Mouse (Mus musculus): Measurements from ENCODE around the gene Pde3a.
A peak's percentile ranks its signal among the peaks of the same experiment; 100 is the strongest.
"Not testable (repeated sequence)": the region's sequence is repeated elsewhere in the genome, so short reads cannot be mapped to it uniquely, and the experiment has no call there.

Gene Pde3a

GRCm38 (mm10) chr6:141322961-141323360 lies 73.9 kb downstream of the Pde3a start:
- no peak for DNase-seq (ENCODE audit: extremely low spot score, low read depth, low spot score)

DNA sequence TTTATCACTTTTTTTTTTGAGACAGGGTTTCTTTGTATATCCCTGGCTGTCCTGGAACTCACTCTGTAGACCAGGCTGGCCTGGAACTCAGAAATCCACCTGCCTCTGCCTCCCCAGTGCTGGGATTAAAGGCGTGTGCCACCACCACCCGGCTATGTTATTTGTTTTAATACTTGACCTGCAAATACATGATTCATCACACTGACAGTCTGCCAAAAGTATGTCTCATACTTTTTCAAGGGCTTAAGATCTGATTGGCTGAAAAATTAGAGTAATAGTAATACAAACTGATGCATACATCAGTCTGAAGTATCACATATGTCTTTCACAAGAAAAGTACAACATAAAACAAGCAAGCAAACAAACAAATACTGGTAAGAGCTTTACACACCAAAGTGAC lies 78.1 kb downstream of the Pde3a start:
- DNase-seq (ENCODE audit: extremely low spot score, low read depth, low spot score): not testable (repeated sequence)

DNA sequence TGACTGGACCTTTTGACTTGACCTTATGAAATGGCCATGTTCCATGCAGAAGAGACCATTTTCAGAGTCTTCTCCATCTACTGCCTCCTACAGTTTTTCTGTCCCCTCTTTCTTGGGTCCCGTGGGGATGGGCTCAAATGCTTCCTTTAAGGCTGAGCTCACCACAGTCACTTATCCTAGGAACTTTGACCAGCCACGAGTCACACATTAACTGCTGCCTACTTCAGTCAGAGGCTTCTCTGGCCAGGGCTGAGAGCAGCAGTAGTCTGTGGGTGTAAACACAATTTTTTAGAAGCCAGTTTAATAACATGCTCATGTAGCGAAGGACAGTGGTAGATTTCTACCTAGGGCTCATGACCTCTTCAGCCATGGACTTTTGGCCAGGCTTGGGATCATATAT lies 79.0 kb downstream of the Pde3a start:
- DNase-seq (ENCODE audit: extremely low spot score, low read depth, low spot score): no peak

- no peak for DNase-seq (ENCODE audit: extremely low spot score, low read depth, low spot score)
These were observed 82.4 kb downstream of the Pde3a start for GRCm38 (mm10) chr6:141331464-141331863.

DNA sequence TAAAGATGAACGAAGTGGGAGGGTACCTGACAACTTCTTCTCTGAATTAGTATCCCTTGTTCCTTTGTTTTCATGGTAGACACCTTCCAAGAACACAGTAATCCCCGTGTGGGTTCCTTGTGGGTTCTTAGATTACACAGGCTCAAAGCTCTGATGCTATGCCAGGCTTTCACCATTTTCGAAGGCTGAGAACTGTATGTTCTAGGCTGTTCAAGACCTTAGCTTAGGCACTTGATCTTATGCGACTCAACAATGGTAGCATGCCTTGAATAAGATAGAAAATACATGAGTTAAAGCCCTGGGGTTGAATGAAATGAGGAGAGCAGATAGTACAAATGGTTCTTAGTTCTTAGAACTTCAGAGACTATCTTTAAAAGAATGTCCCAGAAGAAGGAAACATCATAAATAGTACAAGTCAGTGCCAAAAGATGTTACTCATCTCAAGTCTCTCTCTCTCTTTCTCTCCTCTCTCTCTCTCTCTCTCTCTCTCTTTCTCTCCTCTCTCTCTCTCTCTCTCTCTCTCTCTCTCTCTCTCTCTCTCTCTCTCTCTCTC lies 83.6 kb downstream of the Pde3a start:
- no peak for DNase-seq (ENCODE audit: extremely low spot score, low read depth, low spot score)

DNA sequence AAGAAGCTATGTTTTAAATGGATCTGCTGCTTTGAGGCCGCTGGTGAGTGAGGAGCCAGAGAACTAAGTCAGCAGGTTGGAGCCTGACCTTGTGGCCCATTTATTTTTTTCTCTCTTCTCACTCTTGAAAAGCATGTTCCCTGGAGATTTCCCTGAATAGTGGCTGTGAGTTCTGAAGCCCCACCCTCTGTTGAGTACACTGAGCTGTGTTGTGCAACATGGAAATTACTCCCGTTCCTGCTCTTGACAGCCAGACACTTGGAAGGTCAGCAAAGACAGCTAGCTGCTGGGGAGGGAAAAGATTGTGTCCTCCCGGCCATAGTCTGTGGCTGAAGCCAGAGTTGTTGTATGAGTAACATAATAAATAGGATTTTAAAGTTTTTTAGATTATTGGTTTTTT lies 84.2 kb downstream of the Pde3a start:
- DNase-seq (ENCODE audit: extremely low spot score, low read depth, low spot score): no peak

GRCm38 (mm10) chr6:141335878-141336277 lies 86.8 kb downstream of the Pde3a start:
- no peak for DNase-seq (ENCODE audit: extremely low spot score, low read depth, low spot score)

DNA sequence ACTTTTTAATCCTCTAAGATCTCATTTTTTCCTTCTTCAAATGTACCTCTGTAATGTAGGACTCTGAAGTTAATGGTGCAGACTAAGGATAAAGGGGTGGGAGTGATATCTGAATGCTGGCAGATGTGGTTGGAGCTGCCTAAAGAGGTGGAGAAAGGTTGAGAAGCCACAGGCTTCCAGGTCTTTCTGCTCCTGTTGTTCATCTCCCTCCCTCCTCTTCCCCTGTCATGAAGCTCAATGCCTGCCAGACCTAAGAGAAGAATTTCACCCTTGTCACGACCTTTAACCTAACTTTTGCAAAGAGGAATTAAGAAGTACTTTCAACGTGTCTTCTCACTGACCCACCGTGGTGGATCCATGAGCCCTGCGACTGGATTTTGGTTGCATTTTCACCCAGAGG lies 87.4 kb downstream of the Pde3a start:
- DNase-seq (ENCODE audit: extremely low spot score, low read depth, low spot score): no peak

DNA sequence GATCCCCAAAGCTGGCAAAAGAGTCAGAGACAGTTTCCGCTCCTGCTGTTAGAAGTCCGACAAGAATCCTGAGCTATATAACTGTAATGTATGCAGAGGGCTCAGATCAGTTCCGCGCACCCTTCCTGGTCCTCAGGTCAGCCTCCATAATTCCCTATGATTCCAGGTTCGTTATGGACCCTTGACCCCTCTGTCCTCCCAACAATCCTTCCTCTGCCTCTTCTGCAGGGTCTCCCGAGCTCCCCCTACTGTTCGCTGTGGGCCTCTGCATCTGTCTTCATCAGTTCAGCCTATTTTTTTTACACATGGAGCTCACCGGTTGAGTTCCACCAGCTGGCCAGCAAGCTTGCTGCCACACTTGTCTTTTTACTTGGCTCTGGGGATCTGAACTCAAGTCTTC lies 88.6 kb downstream of the Pde3a start:
- DNase-seq (ENCODE audit: extremely low spot score, low read depth, low spot score): no peak

- no peak for DNase-seq (ENCODE audit: extremely low spot score, low read depth, low spot score)
These were observed 92.3 kb downstream of the Pde3a start for GRCm38 (mm10) chr6:141341385-141341784.

- no peak for DNase-seq (ENCODE audit: extremely low spot score, low read depth, low spot score)
These were observed 98.8 kb downstream of the Pde3a start for GRCm38 (mm10) chr6:141347870-141348269.

DNA sequence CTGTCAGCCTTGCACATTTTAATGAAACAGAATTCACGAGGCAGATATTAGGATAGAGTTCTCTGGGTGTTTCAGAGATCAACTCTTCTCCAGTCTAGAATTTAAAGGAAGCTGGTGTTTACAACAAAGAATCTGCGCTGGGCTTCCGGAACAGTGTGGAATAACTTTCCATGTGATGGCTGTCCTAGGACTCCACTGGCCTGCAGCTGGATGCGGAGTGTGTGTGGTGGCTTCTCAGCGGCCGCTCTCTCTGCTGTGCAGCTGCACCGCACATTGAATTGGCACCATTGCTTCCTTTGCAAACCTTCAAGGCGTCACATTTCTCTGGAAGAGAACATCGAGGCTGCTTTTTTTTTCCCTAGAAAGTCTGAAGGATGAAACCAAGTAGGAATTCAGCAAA lies 99.5 kb downstream of the Pde3a start:
- DNase-seq (ENCODE audit: extremely low spot score, low read depth, low spot score): no peak

DNA sequence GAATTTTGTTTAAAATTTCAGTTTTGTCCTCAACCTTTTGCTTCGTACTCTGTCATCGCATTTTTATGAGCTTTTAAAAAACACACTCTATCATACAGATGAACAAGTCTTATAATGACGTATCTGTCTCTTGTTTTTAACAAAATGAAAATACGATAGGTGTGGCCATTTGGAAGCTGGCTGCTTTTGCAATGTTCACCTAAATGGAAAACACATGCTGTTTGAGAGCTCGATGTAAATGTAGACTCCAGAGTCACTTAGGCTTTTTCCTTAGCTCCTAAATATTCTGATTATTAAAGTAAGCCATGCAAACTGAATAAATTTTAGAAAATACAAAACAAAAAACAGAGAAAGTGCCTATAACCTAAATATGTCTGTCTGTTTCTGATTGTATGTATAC lies 101.2 kb downstream of the Pde3a start:
- no peak for DNase-seq (ENCODE audit: extremely low spot score, low read depth, low spot score)

- no peak for DNase-seq (ENCODE audit: extremely low spot score, low read depth, low spot score)
These were observed 103.2 kb downstream of the Pde3a start for GRCm38 (mm10) chr6:141352277-141352676.

DNA sequence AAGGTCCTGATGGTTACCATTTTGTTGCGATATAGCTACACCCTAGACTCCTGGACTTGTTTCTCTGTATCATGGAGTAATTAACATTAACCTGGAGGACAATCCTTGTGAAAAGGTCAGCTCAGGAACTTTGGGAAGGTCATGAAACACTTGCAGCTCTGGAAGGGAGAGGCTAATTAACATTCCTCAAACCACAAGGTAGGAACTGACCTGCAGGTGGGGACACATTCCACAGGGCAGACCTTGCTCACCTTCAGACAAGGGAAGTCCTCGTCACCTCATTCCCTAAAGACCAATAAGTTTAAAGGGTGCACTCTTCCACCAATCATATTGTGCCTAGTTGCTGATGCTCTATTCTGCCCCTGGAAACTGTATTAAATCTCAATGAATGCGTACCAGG lies 114.6 kb downstream of the Pde3a start:
- DNase-seq (ENCODE audit: extremely low spot score, low read depth, low spot score): no peak

DNA sequence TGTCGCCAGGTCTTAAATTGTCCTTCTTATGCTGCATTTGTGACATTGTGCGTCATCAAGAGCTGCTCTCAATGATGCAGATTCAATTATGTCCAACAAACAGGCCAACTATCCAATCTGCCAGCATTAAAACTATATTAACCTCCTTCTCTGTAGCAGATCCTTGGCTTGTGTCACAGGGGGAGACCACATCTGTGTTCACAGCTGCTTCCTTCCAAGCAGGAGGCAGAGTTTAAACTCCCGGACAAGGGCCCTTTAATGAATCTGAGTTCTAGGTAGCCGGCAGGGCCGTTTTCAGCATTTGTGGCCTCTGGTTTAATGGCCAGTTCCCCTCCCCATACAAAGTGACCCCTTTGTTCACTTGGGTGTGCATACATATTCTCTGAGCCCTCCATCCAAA lies 118.0 kb downstream of the Pde3a start:
- peak; percentile 18 for DNase-seq (ENCODE audit: extremely low spot score, low read depth, low spot score)

GRCm38 (mm10) chr6:141372697-141373096 lies 123.6 kb downstream of the Pde3a start:
- no peak for DNase-seq (ENCODE audit: extremely low spot score, low read depth, low spot score)

DNA sequence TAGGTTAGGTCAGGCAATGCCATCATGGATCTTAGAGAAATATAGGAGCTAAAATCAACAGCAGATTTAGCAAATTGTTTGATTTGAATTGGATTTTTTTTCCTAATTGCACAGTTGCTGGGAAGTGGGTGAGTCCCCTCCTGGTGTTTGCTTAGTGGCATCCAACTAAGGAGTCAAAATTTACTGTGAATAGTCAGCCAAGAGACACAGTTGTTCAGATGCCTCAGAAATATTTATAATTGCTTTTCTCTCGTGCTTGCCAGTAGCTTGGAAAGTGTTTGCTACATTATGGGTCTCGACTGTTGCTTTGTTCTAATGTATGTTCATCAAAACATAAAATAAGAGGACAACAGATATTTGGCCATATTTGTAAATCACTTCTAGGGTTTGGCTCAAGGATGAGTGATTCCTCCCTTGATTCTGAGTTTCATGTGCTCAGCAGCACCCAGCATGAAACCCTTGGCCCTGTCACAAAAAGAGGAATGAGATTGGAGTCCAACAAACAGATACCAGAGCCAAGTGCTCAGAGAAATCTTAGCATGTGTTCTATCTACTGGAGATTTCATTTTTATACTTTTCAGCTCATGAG lies 125.5 kb downstream of the Pde3a start:
- no peak for DNase-seq (ENCODE audit: extremely low spot score, low read depth, low spot score)

DNA sequence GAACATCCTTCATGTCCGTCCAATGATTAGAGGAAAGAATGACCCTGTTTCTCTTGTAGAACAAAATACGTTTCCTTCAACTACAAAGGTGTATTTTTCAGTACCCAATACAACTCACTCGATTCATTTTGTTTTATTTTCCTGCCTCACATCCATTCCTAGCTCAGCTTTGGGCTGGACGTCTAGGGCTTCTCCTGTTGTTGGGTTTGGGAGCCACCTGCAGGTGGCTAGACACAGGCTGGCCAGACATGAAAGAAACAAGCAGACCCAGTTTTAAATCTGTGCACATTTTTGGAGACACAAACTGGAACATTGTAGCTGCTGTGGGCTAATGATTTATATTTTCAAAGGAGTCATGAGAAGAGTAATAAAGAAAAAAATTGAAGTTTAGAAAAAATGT lies 126.1 kb downstream of the Pde3a start:
- no peak for DNase-seq (ENCODE audit: extremely low spot score, low read depth, low spot score)

- no peak for DNase-seq (ENCODE audit: extremely low spot score, low read depth, low spot score)
These were observed 131.9 kb downstream of the Pde3a start for GRCm38 (mm10) chr6:141380927-141381326.

DNA sequence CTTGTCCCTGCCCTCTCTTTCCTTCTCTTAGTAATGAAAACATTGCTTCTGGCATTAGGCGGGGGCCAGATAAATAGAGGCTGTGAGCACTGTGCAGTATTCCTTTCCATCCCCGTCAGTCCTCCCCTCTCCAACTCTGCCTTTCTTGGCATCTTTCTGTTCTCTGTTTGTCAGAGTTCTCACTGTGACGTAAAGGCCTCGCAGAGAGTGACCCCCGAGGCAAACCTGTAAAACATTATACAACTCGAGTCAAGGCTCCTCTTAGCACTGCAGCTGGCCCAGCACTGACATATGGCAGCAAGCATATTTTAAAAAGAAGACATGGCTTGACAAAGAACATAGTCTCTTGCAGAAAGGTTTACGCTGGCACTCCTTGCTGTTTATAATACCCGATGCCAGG lies 132.4 kb downstream of the Pde3a start:
- DNase-seq (ENCODE audit: extremely low spot score, low read depth, low spot score): no peak

GRCm38 (mm10) chr6:141381881-141382370 lies 132.9 kb downstream of the Pde3a start:
- DNase-seq (ENCODE audit: extremely low spot score, low read depth, low spot score): no peak

- DNase-seq (ENCODE audit: extremely low spot score, low read depth, low spot score): no peak
These were observed 139.0 kb downstream of the Pde3a start for GRCm38 (mm10) chr6:141388104-141388503.

Data from hindlimb bud, embryonic 11.5 days (tissue).